Mouse (Mus musculus) heart, embryonic 11.5 days (tissue): ENCODE results near the gene Cd83. TPM values are rescaled to one million over a fixed set of nuclear protein-coding genes. Genes with fewer than 3 reads are reported as not detected.

Experiments
- ATAC-seq: fragments of 200-750 bp; cut with Nextera tagmentation; replicated peaks from 2 replicates; pipeline ENCODE4 v1.8.0; 2017; ENCODE audit warnings: moderate library complexity; ENCODE audit not compliant: insufficient number of reproducible peaks, low FRiP score, low TSS enrichment
- H3K27ac ChIP-seq: fragments of 300-500 bp; sonication (generic); 2 replicates; pipeline ENCODE4 v1.5.1; 2014; ENCODE audit warnings: mild to moderate bottlenecking, low read depth, low read length
- H3K27me3 ChIP-seq: fragments of 300-500 bp; sonication (generic); 2 replicates; pipeline ENCODE4 v1.6.1; 2014; ENCODE audit warnings: mild to moderate bottlenecking, low read length, mixed read lengths; ENCODE audit not compliant: control insufficient read depth, insufficient read depth
- H3K36me3 ChIP-seq: fragments of 300-500 bp; sonication (generic); 2 replicates; pipeline ENCODE4 v1.6.1; 2014; ENCODE audit warnings: mild to moderate bottlenecking, low read length, moderate library complexity, mixed read lengths; ENCODE audit not compliant: control insufficient read depth, insufficient read depth
- H3K4me1 ChIP-seq: fragments of 300-500 bp; sonication (generic); 2 replicates; pipeline ENCODE4 v1.6.1; 2014; ENCODE audit warnings: low read length; ENCODE audit not compliant: control insufficient read depth, insufficient read depth
- H3K4me2 ChIP-seq: fragments of 300-500 bp; sonication (generic); 2 replicates; pipeline ENCODE4 v1.6.1; 2014; ENCODE audit warnings: mild to moderate bottlenecking, moderate library complexity
- H3K4me3 ChIP-seq: fragments of 300-500 bp; sonication (generic); 2 replicates; pipeline ENCODE4 v1.5.1; 2014; ENCODE audit warnings: low read depth, low read length
- H3K9ac ChIP-seq: fragments of 300-500 bp; sonication (generic); 2 replicates; pipeline ENCODE4 v1.6.1; 2014; ENCODE audit warnings: mild to moderate bottlenecking, low read depth, low read length, moderate library complexity
- H3K9me3 ChIP-seq: fragments of 300-500 bp; sonication (generic); replicated peaks from 2 replicates; pipeline ENCODE4 v1.6.1; 2016; ENCODE audit warnings: low read length; ENCODE audit not compliant: control insufficient read depth
- WGBS: fragments of 180-500 bp; shearing (Covaris S2); extraction: QIAGEN DNeasy Blood & Tissue Kit; methylation state at CpG from one replicate; pipeline ENCODE4 v1.1.7; 2014; ENCODE audit not compliant: insufficient replicate concordance; 5-methylcytosine and 5-hydroxymethylcytosine counted together
- polyA plus RNA-seq: library from polyadenylated mRNA; unstranded; fragments of >200 nt; fragmentation: Nextera tagmentation; extraction: Ambion mirVana; gene quantifications from 2 replicates; pipeline ENCODE4 v1.2.1, GENCODE M21; 2014

Gene Cd83
- polyA plus RNA-seq, 1 experiment from 2014 or later: 2.2 TPM

- WGBS: 67% methylated on average over 4 of the region's 4 CpGs
- H3K4me3 ChIP-seq: no peak overlapping the region
- no peaks in the 10 kb centered on the region for H3K9me3 ChIP-seq
- no peaks in the 10 kb centered on the region for H3K27me3 ChIP-seq
- ATAC-seq: no peak
- no peaks in the 10 kb centered on the region for H3K36me3 ChIP-seq
- H3K27ac ChIP-seq: no peak overlapping the region
- no peak overlapping the region for H3K9ac ChIP-seq
- H3K4me1 ChIP-seq: 0 out of 2 replicates have a peak, but pooled peaks cover 3% of the 10 kb centered on the region
- H3K4me2 ChIP-seq: no peak overlapping the region
Observed at GRCm38 (mm10) chr13:43798655-43799054, 14.1 kb downstream of the Cd83 start.

- Histone ChIP-seq H3K9ac (no peak overlapping the region), H3K27ac (no peak overlapping the region), H3K4me1 (0 out of 2 replicates have a peak, but pooled peaks cover 3% of the 10 kb centered on the region), H3K9me3 (no peaks in the 10 kb centered on the region), H3K27me3 (no peaks in the 10 kb centered on the region), H3K36me3 (no peaks in the 10 kb centered on the region), H3K4me2 (no peak overlapping the region), H3K4me3 (no peak overlapping the region)
- ATAC-seq: no peak
Observed at GRCm38 (mm10) chr13:43800136-43800535, 15.6 kb downstream of the Cd83 start.

GRCm38 (mm10) chr13:43801961-43802360, 17.4 kb downstream of the Cd83 start:
- ATAC-seq: no peak
- no peak overlapping the region for H3K4me2 ChIP-seq
- H3K27ac ChIP-seq: no peak overlapping the region
- H3K36me3 ChIP-seq: no peaks in the 10 kb centered on the region
- no peaks in the 10 kb centered on the region for H3K9me3 ChIP-seq
- H3K4me3 ChIP-seq: no peak overlapping the region
- WGBS: 76% methylated on average over 3 of the region's 3 CpGs
- no peak overlapping the region for H3K9ac ChIP-seq
- H3K27me3 ChIP-seq: no peaks in the 10 kb centered on the region
- 0 out of 2 replicates have a peak, but pooled peaks cover 3% of the 10 kb centered on the region for H3K4me1 ChIP-seq

- ATAC-seq: no peak
- no peaks in the 10 kb centered on the region for H3K36me3 ChIP-seq
- WGBS: 80% methylated on average over 8 of the region's 8 CpGs
- H3K9me3 ChIP-seq: no peaks in the 10 kb centered on the region
- no peaks in the 10 kb centered on the region for H3K27me3 ChIP-seq
- H3K4me3 ChIP-seq: no peak overlapping the region
- H3K4me1 ChIP-seq: no peaks in the 10 kb centered on the region
- no peak overlapping the region for H3K4me2 ChIP-seq
- H3K27ac ChIP-seq: no peak overlapping the region
- no peak overlapping the region for H3K9ac ChIP-seq
Observed at GRCm38 (mm10) chr13:43802361-43803137, 18.0 kb downstream of the Cd83 start.

GRCm38 (mm10) chr13:43804648-43805047, 20.1 kb downstream of the Cd83 start:
- Histone ChIP-seq H3K4me2 (no peak overlapping the region), H3K9me3 (no peaks in the 10 kb centered on the region), H3K27me3 (no peaks in the 10 kb centered on the region), H3K4me3 (no peak overlapping the region), H3K27ac (no peak overlapping the region), H3K9ac (no peak overlapping the region), H3K4me1 (no peaks in the 10 kb centered on the region), H3K36me3 (no peaks in the 10 kb centered on the region)
- WGBS: 79% methylated on average over 3 of the region's 3 CpGs
- no peak for ATAC-seq

- Histone ChIP-seq H3K27ac (no peak overlapping the region), H3K36me3 (no peaks in the 10 kb centered on the region), H3K4me1 (no peaks in the 10 kb centered on the region), H3K27me3 (no peaks in the 10 kb centered on the region), H3K4me2 (no peak overlapping the region), H3K4me3 (no peak overlapping the region), H3K9me3 (no peaks in the 10 kb centered on the region), H3K9ac (no peak overlapping the region)
- WGBS: 81% methylated on average over 5 of the region's 5 CpGs
- no peak for ATAC-seq
Observed at GRCm38 (mm10) chr13:43805159-43805758, 20.7 kb downstream of the Cd83 start.

- H3K4me3 ChIP-seq: no peak overlapping the region
- no peaks in the 10 kb centered on the region for H3K36me3 ChIP-seq
- 72% methylated on average over 14 of the region's 14 CpGs for WGBS
- H3K9ac ChIP-seq: no peak overlapping the region
- H3K27ac ChIP-seq: no peak overlapping the region
- H3K4me1 ChIP-seq: no peaks in the 10 kb centered on the region
- no peak for ATAC-seq
- H3K4me2 ChIP-seq: no peak overlapping the region
- H3K27me3 ChIP-seq: no peaks in the 10 kb centered on the region
- H3K9me3 ChIP-seq: no peaks in the 10 kb centered on the region
Observed at GRCm38 (mm10) chr13:43806371-43807271, 22.0 kb downstream of the Cd83 start.

- Histone ChIP-seq H3K4me2 (no peak overlapping the region), H3K27ac (no peak overlapping the region), H3K36me3 (no peaks in the 10 kb centered on the region), H3K27me3 (no peaks in the 10 kb centered on the region), H3K4me3 (no peak overlapping the region), H3K9me3 (no peaks in the 10 kb centered on the region), H3K4me1 (no peaks in the 10 kb centered on the region), H3K9ac (no peak overlapping the region)
- ATAC-seq: no peak
- WGBS: 82% methylated on average over 3 of the region's 3 CpGs
Observed at GRCm38 (mm10) chr13:43807272-43807675, 22.7 kb downstream of the Cd83 start.
